Mouse (Mus musculus): ENCODE data around the gene Rbfox1. TPM values are rescaled to one million over a fixed set of nuclear protein-coding genes. Genes with fewer than 3 reads are reported as not detected.

Rbfox1 gene
- polyA plus RNA-seq, 1 experiment, result 0.22 TPM

DNA sequence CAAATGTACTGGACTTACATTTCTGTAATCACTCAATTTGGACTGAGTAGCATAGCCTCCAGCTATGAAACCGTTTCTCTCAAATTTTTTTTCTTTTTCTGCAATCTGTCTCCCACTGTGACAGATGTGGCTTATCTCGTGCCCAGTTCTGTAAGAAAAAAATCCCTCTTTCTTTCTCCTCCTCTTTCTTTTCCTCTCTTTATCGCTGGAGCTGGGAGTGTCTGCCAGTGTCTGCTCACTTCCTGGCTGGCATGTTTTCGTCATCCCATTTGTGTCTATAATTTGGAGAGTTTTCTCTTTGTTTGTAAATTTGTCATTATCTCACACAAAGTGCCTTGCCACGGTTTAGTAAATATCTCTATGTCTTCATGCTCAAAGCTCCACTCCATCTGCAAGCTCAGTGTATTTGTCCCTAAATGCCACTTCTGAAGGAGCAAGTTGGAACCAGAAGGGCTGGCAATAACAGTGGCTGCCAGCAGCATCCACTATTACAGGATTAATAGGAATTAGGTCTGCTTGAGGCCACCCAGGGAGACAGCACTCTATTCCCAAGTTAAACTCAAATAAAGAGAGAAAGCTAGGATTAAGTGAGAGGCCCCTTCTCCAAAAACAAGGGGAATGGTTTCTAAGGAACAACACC, 228.8 kb downstream of the Rbfox1 start:
- TF ChIP-seq MYOD1 (IDR thresholded peaks at IDR 0.05; ENCODE audit: control insufficient read depth, insufficient read length, low read depth), result no peak
- TF ChIP-seq MYOG (IDR thresholded peaks at IDR 0.05; ENCODE audit: control insufficient read depth, extremely low read depth, insufficient read length), result no peak
- no peak for TF ChIP-seq USF1 (IDR thresholded peaks at IDR 0.05; ENCODE audit: low read depth)
- no peak for TF ChIP-seq CEBPB (IDR thresholded peaks at IDR 0.05; ENCODE audit: low read depth)
- no peak for TF ChIP-seq MAX (IDR thresholded peaks at IDR 0.05)
- TF ChIP-seq FOSL1 (IDR thresholded peaks at IDR 0.05; ENCODE audit: insufficient read depth, low read length, poor library complexity, severe bottlenecking), result no peak
- TF ChIP-seq CTCF (IDR thresholded peaks at IDR 0.05; ENCODE audit: control insufficient read depth, insufficient read depth, insufficient read length), result no peak
- no peaks in the 10 kb centered on the region for H3K36me3 ChIP-seq (ENCODE audit: control insufficient read depth, insufficient read depth)
- no peaks in the 10 kb centered on the region for H3K79me3 ChIP-seq (ENCODE audit: low read depth)
- no peaks in the 10 kb centered on the region for H3K27me3 ChIP-seq (ENCODE audit: control insufficient read depth, insufficient read depth, insufficient read length)
- H3K79me2 ChIP-seq (ENCODE audit: control insufficient read depth, insufficient read depth), result no peaks in the 10 kb centered on the region
- no peak overlapping the region for H3ac ChIP-seq (ENCODE audit: control insufficient read depth, insufficient read length, low read depth)
- no peak overlapping the region for H3K4me3 ChIP-seq (ENCODE audit: insufficient read depth, poor library complexity, severe bottlenecking)

DNA sequence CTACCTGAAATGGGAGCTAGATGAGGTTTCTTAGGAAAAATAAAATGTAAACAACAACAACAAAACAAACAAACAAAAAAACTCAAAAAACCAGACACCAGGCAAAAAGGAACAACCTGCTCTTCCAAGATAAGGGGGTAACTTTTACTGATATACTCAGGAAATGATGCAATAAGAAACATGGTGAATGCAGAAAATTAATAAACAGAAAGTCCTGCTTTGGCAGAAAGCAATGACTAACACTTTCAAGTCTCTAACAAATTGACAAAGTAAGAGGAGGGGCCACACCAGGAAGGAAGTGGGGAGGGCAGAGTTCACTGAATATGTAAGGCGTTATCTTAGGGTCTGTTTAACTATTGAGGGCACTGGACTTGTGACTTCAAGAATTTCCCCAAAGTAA, 234.3 kb downstream of the Rbfox1 start:
- no peaks in the 10 kb centered on the region for H3K36me3 ChIP-seq (ENCODE audit: control insufficient read depth, insufficient read depth)
- TF ChIP-seq CTCF (IDR thresholded peaks at IDR 0.05; ENCODE audit: control insufficient read depth, insufficient read depth, insufficient read length) (no peak), USF1 (IDR thresholded peaks at IDR 0.05; ENCODE audit: low read depth) (no peak), MAX (IDR thresholded peaks at IDR 0.05) (no peak), MYOD1 (IDR thresholded peaks at IDR 0.05; ENCODE audit: control insufficient read depth, insufficient read length, low read depth) (no peak), CEBPB (IDR thresholded peaks at IDR 0.05; ENCODE audit: low read depth) (no peak), MYOG (IDR thresholded peaks at IDR 0.05; ENCODE audit: control insufficient read depth, extremely low read depth, insufficient read length) (no peak), FOSL1 (IDR thresholded peaks at IDR 0.05; ENCODE audit: insufficient read depth, low read length, poor library complexity, severe bottlenecking) (no peak)
- H3K27me3 ChIP-seq (ENCODE audit: control insufficient read depth, insufficient read depth, insufficient read length), result no peaks in the 10 kb centered on the region
- no peak overlapping the region for H3K4me3 ChIP-seq (ENCODE audit: insufficient read depth, poor library complexity, severe bottlenecking)
- H3ac ChIP-seq (ENCODE audit: control insufficient read depth, insufficient read length, low read depth), result no peak overlapping the region
- H3K79me3 ChIP-seq (ENCODE audit: low read depth), result no peaks in the 10 kb centered on the region
- no peaks in the 10 kb centered on the region for H3K79me2 ChIP-seq (ENCODE audit: control insufficient read depth, insufficient read depth)

DNA sequence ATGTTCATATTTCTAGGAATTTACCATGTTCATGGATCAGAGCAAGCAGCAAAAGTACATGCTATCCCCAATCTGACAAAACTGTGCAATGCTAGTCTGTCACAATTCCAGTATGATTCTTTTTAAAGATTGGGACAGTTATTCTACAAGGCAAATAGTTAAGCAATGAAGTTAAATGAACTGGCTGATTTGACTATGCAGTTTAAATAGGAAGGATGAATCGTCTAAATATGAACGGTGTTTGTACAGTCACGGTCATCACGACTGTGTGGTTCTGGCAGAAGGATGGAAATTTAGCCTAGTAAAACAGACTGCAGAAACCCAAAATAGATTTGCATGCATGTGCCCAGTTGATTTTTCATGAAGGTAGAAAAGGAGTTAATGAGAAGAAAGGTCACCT, 236.1 kb downstream of the Rbfox1 start:
- no peaks in the 10 kb centered on the region for H3K27me3 ChIP-seq (ENCODE audit: control insufficient read depth, insufficient read depth, insufficient read length)
- H3K36me3 ChIP-seq (ENCODE audit: control insufficient read depth, insufficient read depth), result no peaks in the 10 kb centered on the region
- H3K79me2 ChIP-seq (ENCODE audit: control insufficient read depth, insufficient read depth), result no peaks in the 10 kb centered on the region
- H3ac ChIP-seq (ENCODE audit: control insufficient read depth, insufficient read length, low read depth), result no peak overlapping the region
- TF ChIP-seq MYOG (IDR thresholded peaks at IDR 0.05; ENCODE audit: control insufficient read depth, extremely low read depth, insufficient read length), result no peak
- no peak for TF ChIP-seq MAX (IDR thresholded peaks at IDR 0.05)
- no peak for TF ChIP-seq USF1 (IDR thresholded peaks at IDR 0.05; ENCODE audit: low read depth)
- TF ChIP-seq CTCF (IDR thresholded peaks at IDR 0.05; ENCODE audit: control insufficient read depth, insufficient read depth, insufficient read length), result no peak
- no peak for TF ChIP-seq MYOD1 (IDR thresholded peaks at IDR 0.05; ENCODE audit: control insufficient read depth, insufficient read length, low read depth)
- TF ChIP-seq FOSL1 (IDR thresholded peaks at IDR 0.05; ENCODE audit: insufficient read depth, low read length, poor library complexity, severe bottlenecking), result no peak
- TF ChIP-seq CEBPB (IDR thresholded peaks at IDR 0.05; ENCODE audit: low read depth), result no peak
- H3K4me3 ChIP-seq (ENCODE audit: insufficient read depth, poor library complexity, severe bottlenecking), result no peak overlapping the region
- H3K79me3 ChIP-seq (ENCODE audit: low read depth), result no peaks in the 10 kb centered on the region

DNA sequence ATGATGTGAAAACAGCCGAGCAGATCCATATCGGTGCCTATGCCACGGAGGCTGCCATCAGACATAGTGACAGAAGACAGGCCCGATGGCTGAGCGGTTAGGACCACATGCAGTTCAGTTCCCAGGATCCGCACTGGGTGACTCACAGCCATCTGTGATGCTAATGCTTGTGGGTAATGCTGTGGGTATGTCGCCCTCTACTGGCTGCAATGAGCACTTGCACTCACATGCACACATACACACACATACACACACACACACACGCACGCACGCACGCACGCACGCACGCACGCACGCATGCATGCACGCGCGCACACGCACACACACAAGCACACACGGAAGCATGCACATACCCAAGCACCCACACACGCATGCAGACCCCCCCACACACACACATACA, 237.7 kb downstream of the Rbfox1 start:
- H3K4me3 ChIP-seq (ENCODE audit: insufficient read depth, poor library complexity, severe bottlenecking), result no peak overlapping the region
- no peak for TF ChIP-seq FOSL1 (IDR thresholded peaks at IDR 0.05; ENCODE audit: insufficient read depth, low read length, poor library complexity, severe bottlenecking)
- no peak for TF ChIP-seq CTCF (IDR thresholded peaks at IDR 0.05; ENCODE audit: control insufficient read depth, insufficient read depth, insufficient read length)
- TF ChIP-seq MAX (IDR thresholded peaks at IDR 0.05), result no peak
- TF ChIP-seq USF1 (IDR thresholded peaks at IDR 0.05; ENCODE audit: low read depth), result no peak
- TF ChIP-seq MYOG (IDR thresholded peaks at IDR 0.05; ENCODE audit: control insufficient read depth, extremely low read depth, insufficient read length), result no peak
- no peak overlapping the region for H3ac ChIP-seq (ENCODE audit: control insufficient read depth, insufficient read length, low read depth)
- no peaks in the 10 kb centered on the region for H3K79me3 ChIP-seq (ENCODE audit: low read depth)
- no peaks in the 10 kb centered on the region for H3K79me2 ChIP-seq (ENCODE audit: control insufficient read depth, insufficient read depth)
- H3K27me3 ChIP-seq (ENCODE audit: control insufficient read depth, insufficient read depth, insufficient read length), result no peaks in the 10 kb centered on the region
- H3K36me3 ChIP-seq (ENCODE audit: control insufficient read depth, insufficient read depth), result no peaks in the 10 kb centered on the region

DNA sequence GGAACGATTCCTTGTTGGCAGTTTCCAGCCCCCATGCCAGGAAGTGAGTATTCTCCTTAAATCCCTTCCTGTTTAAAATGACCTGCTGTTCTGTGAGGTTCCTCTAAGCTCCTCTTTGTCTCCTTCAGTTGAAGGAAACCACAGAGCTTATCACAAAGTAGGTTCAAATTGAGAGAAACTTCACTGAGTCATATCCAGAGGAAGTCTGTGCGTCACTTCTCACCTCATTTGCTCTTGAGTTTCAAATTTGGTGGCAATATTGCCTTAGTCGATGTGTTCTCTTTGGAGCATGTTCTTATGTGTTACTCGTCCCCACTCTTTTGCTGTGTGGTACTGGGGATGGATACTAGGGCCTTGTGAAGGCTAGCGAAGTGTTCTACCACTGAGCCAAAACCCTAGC, 243.2 kb downstream of the Rbfox1 start:
- no peaks in the 10 kb centered on the region for H3K27me3 ChIP-seq (ENCODE audit: control insufficient read depth, insufficient read depth, insufficient read length)
- no peaks in the 10 kb centered on the region for H3K79me3 ChIP-seq (ENCODE audit: low read depth)
- no peaks in the 10 kb centered on the region for H3K79me2 ChIP-seq (ENCODE audit: control insufficient read depth, insufficient read depth)
- TF ChIP-seq MYOD1 (IDR thresholded peaks at IDR 0.05; ENCODE audit: control insufficient read depth, insufficient read length, low read depth) (no peak), CTCF (IDR thresholded peaks at IDR 0.05; ENCODE audit: control insufficient read depth, insufficient read depth, insufficient read length) (no peak), USF1 (IDR thresholded peaks at IDR 0.05; ENCODE audit: low read depth) (no peak), MAX (IDR thresholded peaks at IDR 0.05) (no peak)
- H3K36me3 ChIP-seq (ENCODE audit: control insufficient read depth, insufficient read depth), result no peaks in the 10 kb centered on the region
- no peak overlapping the region for H3K4me3 ChIP-seq (ENCODE audit: insufficient read depth, poor library complexity, severe bottlenecking)
- no peak overlapping the region for H3ac ChIP-seq (ENCODE audit: control insufficient read depth, insufficient read length, low read depth)

DNA sequence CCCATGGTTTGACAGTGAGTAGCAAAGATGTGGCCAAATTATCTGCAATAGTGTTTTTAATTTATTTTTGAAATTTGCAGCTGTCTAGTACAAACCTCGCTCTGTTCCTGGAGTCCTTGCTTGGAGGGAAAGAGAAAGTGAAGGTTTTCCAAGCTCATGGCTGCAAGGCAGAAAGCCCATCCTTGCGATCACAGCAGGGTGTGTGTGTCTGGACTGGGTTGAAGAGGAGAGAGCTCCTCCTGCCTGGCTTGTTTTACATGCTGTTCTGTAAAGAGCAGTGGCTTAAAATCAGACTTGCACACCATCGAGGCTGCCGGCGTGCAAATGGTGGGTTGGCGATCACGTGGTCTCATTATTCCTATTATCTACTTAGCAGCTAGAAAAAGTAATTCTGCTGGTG, 249.9 kb downstream of the Rbfox1 start:
- Histone ChIP-seq H3ac (ENCODE audit: control insufficient read depth, insufficient read length, low read depth) (no peak overlapping the region), H3K4me3 (ENCODE audit: insufficient read depth, poor library complexity, severe bottlenecking) (no peak overlapping the region), H3K27me3 (ENCODE audit: control insufficient read depth, insufficient read depth, insufficient read length) (no peaks in the 10 kb centered on the region), H3K79me3 (ENCODE audit: low read depth) (no peaks in the 10 kb centered on the region), H3K79me2 (ENCODE audit: control insufficient read depth, insufficient read depth) (no peaks in the 10 kb centered on the region), H3K36me3 (ENCODE audit: control insufficient read depth, insufficient read depth) (no peaks in the 10 kb centered on the region)
- no peak for TF ChIP-seq CTCF (IDR thresholded peaks at IDR 0.05; ENCODE audit: control insufficient read depth, insufficient read depth, insufficient read length)
- TF ChIP-seq MYOD1 (IDR thresholded peaks at IDR 0.05; ENCODE audit: control insufficient read depth, insufficient read length, low read depth), result no peak
- TF ChIP-seq MAX (IDR thresholded peaks at IDR 0.05), result no peak
- no peak for TF ChIP-seq MYOG (IDR thresholded peaks at IDR 0.05; ENCODE audit: control insufficient read depth, extremely low read depth, insufficient read length)
- no peak for TF ChIP-seq USF1 (IDR thresholded peaks at IDR 0.05; ENCODE audit: low read depth)
- no peak for TF ChIP-seq CEBPB (IDR thresholded peaks at IDR 0.05; ENCODE audit: low read depth)
- no peak for TF ChIP-seq FOSL1 (IDR thresholded peaks at IDR 0.05; ENCODE audit: insufficient read depth, low read length, poor library complexity, severe bottlenecking)

Data from C2C12 (cell line).